ENCODE assay signal across 17 mouse cellular contexts in genomic region chr4:152350722-152351421, GRCm38 (mm10). TPM values are rescaled to one million over a fixed set of nuclear protein-coding genes. Genes with fewer than 3 reads are reported as not detected.
DNase-seq lines count a peak whose midpoint lies in the region; ATAC-seq and TF ChIP-seq lines count a peak whose summit lies in the region.
"Had no signal": no experiment of that assay in that cellular context is flagged by ENCODE, and none has a peak within 500 bp of the region (broad histone marks: within the 10 kb centered on the region; RNA-seq: fewer than 3 reads in every experiment).

No protein-coding gene starts in this region.

- TF ChIP-seq CTCF in liver, postnatal 0 days (IDR thresholded peaks at IDR 0.05; ENCODE audit: low read depth) = no peak

- WGBS in hindbrain, embryonic 13.5 days = 35% methylated on average over 8 of the region's 8 CpGs
- 37% methylated on average over 8 of the region's 8 CpGs for WGBS in hindbrain, embryonic 10.5 days
- 41% methylated on average over 8 of the region's 8 CpGs for WGBS in midbrain, embryonic 12.5 days
- 25% methylated on average over 8 of the region's 8 CpGs for WGBS in liver, postnatal 0 days (ENCODE audit: insufficient replicate concordance)

- H3K4me3 ChIP-seq in hindbrain, embryonic 13.5 days = no peak overlapping the region
- no peak overlapping the region for H3K4me3 ChIP-seq in hindbrain, embryonic 10.5 days
- no peak overlapping the region for H3K4me3 ChIP-seq in midbrain, embryonic 12.5 days
- H3K4me3 ChIP-seq in liver, postnatal 0 days (ENCODE audit: low read depth, low read length) = no peak overlapping the region
- H3K4me3 ChIP-seq: erythroblast, embryonic 14.5 days; lung, embryonic 15.5 days had no signal

- no peaks in the 10 kb centered on the region for H3K9me3 ChIP-seq in hindbrain, embryonic 13.5 days
- no peaks in the 10 kb centered on the region for H3K9me3 ChIP-seq in hindbrain, embryonic 10.5 days
- no peaks in the 10 kb centered on the region for H3K9me3 ChIP-seq in midbrain, embryonic 12.5 days
- H3K9me3 ChIP-seq in liver, postnatal 0 days (ENCODE audit: low read length) = no peaks in the 10 kb centered on the region
- H3K9me3 ChIP-seq: lung, embryonic 15.5 days; megakaryocyte, embryonic 14.5 days had no signal

- TF ChIP-seq EP300 in liver, postnatal 0 days (IDR thresholded peaks at IDR 0.05; ENCODE audit: low read depth) = no peak

- H3K4me1 ChIP-seq in hindbrain, embryonic 13.5 days (replicated peaks) = peaks cover 44% of the 10 kb centered on the region
- peaks cover 32% of the 10 kb centered on the region for H3K4me1 ChIP-seq in hindbrain, embryonic 10.5 days (replicated peaks)
- H3K4me1 ChIP-seq in midbrain, embryonic 12.5 days = peaks cover 32% of the 10 kb centered on the region
- no peaks in the 10 kb centered on the region for H3K4me1 ChIP-seq in liver, postnatal 0 days (ENCODE audit: insufficient read depth)
- H3K4me1 ChIP-seq: lung, embryonic 15.5 days had no signal

- ATAC-seq in hindbrain, embryonic 13.5 days (ENCODE audit: low FRiP score) = no peak
- no peak for ATAC-seq in midbrain, embryonic 12.5 days (ENCODE audit: low FRiP score, low read depth)
- no peak for ATAC-seq in liver, postnatal 0 days

- peak overlapping the region; percentile 30 for H3K9ac ChIP-seq in hindbrain, embryonic 13.5 days
- H3K9ac ChIP-seq in midbrain, embryonic 12.5 days (replicated peaks) = 0 out of 2 replicates have a peak overlapping the region, but pooled peaks have one; percentile 31
- H3K9ac ChIP-seq in liver, postnatal 0 days (replicated peaks) = no peak overlapping the region
- H3K9ac ChIP-seq: lung, embryonic 15.5 days had no signal

- H3K27me3 ChIP-seq in hindbrain, embryonic 13.5 days = peaks cover 56% of the 10 kb centered on the region
- peaks cover 70% of the 10 kb centered on the region for H3K27me3 ChIP-seq in hindbrain, embryonic 10.5 days (ENCODE audit: insufficient read depth, poor library complexity, severe bottlenecking)
- peaks cover 65% of the 10 kb centered on the region for H3K27me3 ChIP-seq in midbrain, embryonic 12.5 days
- H3K27me3 ChIP-seq in liver, postnatal 0 days (ENCODE audit: insufficient read depth, low read length) = peaks cover 27% of the 10 kb centered on the region; the same call in 1 of the 2 replicates

- peak overlapping the region; percentile 50 for H3K4me2 ChIP-seq in hindbrain, embryonic 13.5 days
- H3K4me2 ChIP-seq in midbrain, embryonic 12.5 days (replicated peaks) = 0 out of 2 replicates have a peak overlapping the region, but pooled peaks have one; percentile 18
- no peak overlapping the region for H3K4me2 ChIP-seq in liver, postnatal 0 days (ENCODE audit: low read depth, low read length)
- H3K4me2 ChIP-seq: lung, embryonic 15.5 days had no signal

- H3K36me3 ChIP-seq in hindbrain, embryonic 13.5 days = peaks cover 13% of the 10 kb centered on the region
- H3K36me3 ChIP-seq in hindbrain, embryonic 10.5 days = no peaks in the 10 kb centered on the region
- H3K36me3 ChIP-seq in midbrain, embryonic 12.5 days = no peaks in the 10 kb centered on the region
- H3K36me3 ChIP-seq in liver, postnatal 0 days (replicated peaks; ENCODE audit: insufficient read depth, low read length) = no peaks in the 10 kb centered on the region
- H3K36me3 ChIP-seq: lung, embryonic 15.5 days had no signal

- peak overlapping the region; percentile 94 for H3K27ac ChIP-seq in hindbrain, embryonic 13.5 days
- H3K27ac ChIP-seq in hindbrain, embryonic 10.5 days = no peak overlapping the region
- H3K27ac ChIP-seq in midbrain, embryonic 12.5 days (replicated peaks) = no peak overlapping the region
- H3K27ac ChIP-seq in liver, postnatal 0 days (ENCODE audit: low read depth) = no peak overlapping the region
- H3K27ac ChIP-seq: lung, embryonic 15.5 days had no signal

- DNase-seq in hindbrain, embryonic 10.5 days (ENCODE audit: low spot score) = no peak
- DNase-seq in right cerebral cortex, postnatal 25 days = peak; percentile 32
- DNase-seq in right cerebral cortex, postnatal 4 days = no peak
- DNase-seq in cerebellum, adult 9-11 months = no peak
- no peak for DNase-seq in liver, postnatal 0 days
- DNase-seq in heart, adult 18-20 months = no peak
- DNase-seq: adrenal gland, adult 2 months; B cell, adult 2 months; kidney, adult 2 months; thymus, postnatal 25 days had no signal

RNA-seq across cellular contexts. Expression of gene Chd5, which starts 12.4 kb away (rescaled TPM):
- 38.7 and 38.9 TPM in 2 replicates for polyA plus RNA-seq in hindbrain, embryonic 13.5 days (2015; fragmentation: Nextera tagmentation; extraction: Ambion mirVana)
- polyA plus RNA-seq in hindbrain, embryonic 10.5 days (2016; fragmentation: Nextera tagmentation; extraction: Ambion mirVana) = 0.09 and 0.10 TPM in 2 replicates
- polyA plus RNA-seq in midbrain, embryonic 12.5 days (2016; fragmentation: Nextera tagmentation; extraction: Ambion mirVana) = 3.5 and 4.9 TPM in 2 replicates
- polyA plus RNA-seq in liver, postnatal 0 days (2015; fragmentation: Nextera tagmentation; extraction: Ambion mirVana) = 0.38 TPM in 1 of 2 replicates, not detected in the other
- total RNA-seq in heart, adult 18-20 months (2021) = under 1 TPM; 0.20 to 0.36 TPM

RNA-seq across cellular contexts. Expression of gene Rpl22, which starts 25.3 kb away (rescaled TPM):
- polyA plus RNA-seq in hindbrain, embryonic 13.5 days (2015; fragmentation: Nextera tagmentation; extraction: Ambion mirVana) = 205 and 218 TPM in 2 replicates
- 276 and 327 TPM in 2 replicates for polyA plus RNA-seq in hindbrain, embryonic 10.5 days (2016; fragmentation: Nextera tagmentation; extraction: Ambion mirVana)
- 264 and 283 TPM in 2 replicates for polyA plus RNA-seq in midbrain, embryonic 12.5 days (2016; fragmentation: Nextera tagmentation; extraction: Ambion mirVana)
- 207 and 213 TPM in 2 replicates for polyA plus RNA-seq in liver, postnatal 0 days (2015; fragmentation: Nextera tagmentation; extraction: Ambion mirVana)
- 100 to 1,000 TPM; 275 to 290 TPM for total RNA-seq in heart, adult 18-20 months (2021)

RNA-seq across cellular contexts. Expression of gene Rnf207, which starts 32.1 kb away (rescaled TPM):
- polyA plus RNA-seq in hindbrain, embryonic 13.5 days (2015; fragmentation: Nextera tagmentation; extraction: Ambion mirVana) = 5.2 and 7.7 TPM in 2 replicates
- 3.0 and 3.3 TPM in 2 replicates for polyA plus RNA-seq in hindbrain, embryonic 10.5 days (2016; fragmentation: Nextera tagmentation; extraction: Ambion mirVana)
- 2.7 and 2.8 TPM in 2 replicates for polyA plus RNA-seq in midbrain, embryonic 12.5 days (2016; fragmentation: Nextera tagmentation; extraction: Ambion mirVana)
- 0.13 TPM in 1 of 2 replicates, not detected in the other for polyA plus RNA-seq in liver, postnatal 0 days (2015; fragmentation: Nextera tagmentation; extraction: Ambion mirVana)
- total RNA-seq in heart, adult 18-20 months (2021) = 10 to 100 TPM; 38.8 to 46.0 TPM

RNA-seq across cellular contexts. Expression of gene Icmt, which starts 53.8 kb away (rescaled TPM):
- polyA plus RNA-seq in hindbrain, embryonic 13.5 days (2015; fragmentation: Nextera tagmentation; extraction: Ambion mirVana) = 17.2 and 18.4 TPM in 2 replicates
- polyA plus RNA-seq in hindbrain, embryonic 10.5 days (2016; fragmentation: Nextera tagmentation; extraction: Ambion mirVana) = 22.3 and 29.1 TPM in 2 replicates
- polyA plus RNA-seq in midbrain, embryonic 12.5 days (2016; fragmentation: Nextera tagmentation; extraction: Ambion mirVana) = 22.6 and 24.5 TPM in 2 replicates
- 5.9 and 6.9 TPM in 2 replicates for polyA plus RNA-seq in liver, postnatal 0 days (2015; fragmentation: Nextera tagmentation; extraction: Ambion mirVana)
- total RNA-seq in heart, adult 18-20 months (2021) = 10 to 100 TPM; 25.7 to 32.2 TPM

RNA-seq across cellular contexts. Expression of gene Hes3, which starts 59.4 kb away (rescaled TPM):
- 0.38 and 0.79 TPM in 2 replicates for polyA plus RNA-seq in hindbrain, embryonic 13.5 days (2015; fragmentation: Nextera tagmentation; extraction: Ambion mirVana)
- polyA plus RNA-seq in hindbrain, embryonic 10.5 days (2016; fragmentation: Nextera tagmentation; extraction: Ambion mirVana) = 9.2 and 17.3 TPM in 2 replicates
- 4.0 and 5.2 TPM in 2 replicates for polyA plus RNA-seq in midbrain, embryonic 12.5 days (2016; fragmentation: Nextera tagmentation; extraction: Ambion mirVana)
- polyA plus RNA-seq in liver, postnatal 0 days (2015; fragmentation: Nextera tagmentation; extraction: Ambion mirVana) = not detected in 2 replicates
- total RNA-seq in heart, adult 18-20 months (2021) = not detected
- total RNA-seq: adrenal gland, adult 2 months; gastrocnemius, postnatal 4 days had no signal
- polyA plus RNA-seq: adrenal gland, adult 2 months; erythroblast, embryonic 14.5 days; heart, postnatal 0 days; kidney, adult 2 months; lung, embryonic 15.5 days had no signal
